Mouse (Mus musculus) forebrain, embryonic 14.5 days (tissue): ENCODE data around the gene Pex7. TPM values are rescaled to one million over a fixed set of nuclear protein-coding genes. Genes with fewer than 3 reads are reported as not detected.

Experiments used
- ATAC-seq: fragments of 200-750 bp; cut with Nextera tagmentation; 2 replicates; pipeline ENCODE4 v1.8.0; 2017; ENCODE audit warnings: mild to moderate bottlenecking, moderate library complexity
- DNase-seq: peaks from one replicate; pipeline ENCODE4 v3.0.0-alpha.2; 2015; ENCODE audit warnings: low spot score
- H3K27ac ChIP-seq: fragments of 300-500 bp; sonication (generic); 2 replicates; pipeline ENCODE4 v1.5.1; 2014; ENCODE audit warnings: low read depth, mild to moderate bottlenecking, control low read depth, low read length, moderate library complexity
- H3K27me3 ChIP-seq: fragments of 300-500 bp; sonication (generic); replicated peaks from 2 replicates; pipeline ENCODE4 v1.6.1; 2014; ENCODE audit warnings: low read length, control low read depth, mixed read lengths; ENCODE audit not compliant: control insufficient read depth, insufficient read depth
- H3K36me3 ChIP-seq: fragments of 300-500 bp; sonication (generic); 2 replicates; pipeline ENCODE4 v1.6.1; 2014; ENCODE audit warnings: low read length, control low read depth; ENCODE audit not compliant: control insufficient read depth, insufficient read depth
- H3K4me1 ChIP-seq: fragments of 300-500 bp; sonication (generic); 2 replicates; pipeline ENCODE4 v1.6.1; 2014; ENCODE audit warnings: antibody characterized with exemption, low read length, control low read depth; ENCODE audit not compliant: control insufficient read depth, insufficient read depth
- H3K4me2 ChIP-seq: fragments of 300-500 bp; sonication (generic); 2 replicates; pipeline ENCODE4 v1.6.1; 2014; ENCODE audit warnings: mild to moderate bottlenecking, control low read depth, low read length
- H3K4me3 ChIP-seq: fragments of 300-500 bp; sonication (generic); 2 replicates; pipeline ENCODE4 v1.5.1; 2014; ENCODE audit warnings: low read depth, low read length, control low read depth
- H3K9ac ChIP-seq: fragments of 300-500 bp; sonication (generic); 2 replicates; pipeline ENCODE4 v1.6.1; 2014; ENCODE audit warnings: mild to moderate bottlenecking, low read length, control low read depth, moderate library complexity
- H3K9me3 ChIP-seq: fragments of 300-500 bp; sonication (generic); replicated peaks from 2 replicates; pipeline ENCODE4 v1.6.1; 2016; ENCODE audit warnings: low read length, control low read depth, mixed read lengths; ENCODE audit not compliant: control insufficient read depth
- WGBS: fragments of 180-500 bp; shearing (Covaris S2); extraction: QIAGEN DNeasy Blood & Tissue Kit; methylation state at CpG from one replicate; pipeline ENCODE4 v1.1.7; 2014; 5-methylcytosine and 5-hydroxymethylcytosine counted together
- polyA plus RNA-seq: library from polyadenylated mRNA; unstranded; fragments of >200 nt; fragmentation: Nextera tagmentation; extraction: Ambion mirVana; gene quantifications from 2 replicates; pipeline ENCODE4 v1.2.1, GENCODE M21; 2014

Pex7 gene
- polyA plus RNA-seq, 1 experiment from 2014 or later, result 29.8 TPM

DNA sequence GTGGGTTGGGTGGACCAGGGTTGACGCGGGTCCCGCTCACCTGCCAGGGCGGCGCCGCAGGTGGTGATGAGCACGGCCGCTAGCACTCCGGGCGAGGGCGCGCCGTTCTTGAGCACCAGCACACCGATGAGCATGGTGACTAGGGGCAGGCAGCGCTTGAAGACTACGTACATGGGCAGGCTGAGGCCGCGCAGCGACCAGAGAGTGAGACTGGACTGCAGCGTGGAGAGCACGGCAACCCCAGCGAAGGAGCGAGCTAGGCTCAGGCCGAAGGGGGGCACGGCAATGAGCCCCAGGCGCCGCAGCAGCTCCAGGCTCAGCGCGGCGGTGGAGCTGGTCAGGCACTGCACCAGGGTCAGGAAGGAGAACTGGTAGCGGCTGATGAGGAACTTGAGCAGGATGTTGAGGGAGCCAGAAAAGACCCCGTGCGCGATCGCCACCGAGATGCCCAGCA, 56.9 kb downstream of the Pex7 start:
- peaks cover 50% of the 10 kb centered on the region for H3K27me3 ChIP-seq
- peak overlapping the region; percentile 56 for H3K4me3 ChIP-seq
- H3K36me3 ChIP-seq, result no peaks in the 10 kb centered on the region
- no peaks in the 10 kb centered on the region for H3K9me3 ChIP-seq
- DNase-seq (peak; percentile 50), ATAC-seq (peak; percentile 52)
- under 1% methylated on average over 36 of the region's 36 CpGs for WGBS
- no peak overlapping the region for H3K27ac ChIP-seq
- H3K4me1 ChIP-seq, result peaks cover 10% of the 10 kb centered on the region
- peak overlapping the region; percentile 59 for H3K9ac ChIP-seq
- H3K4me2 ChIP-seq, result peak overlapping the region; percentile 100

DNA sequence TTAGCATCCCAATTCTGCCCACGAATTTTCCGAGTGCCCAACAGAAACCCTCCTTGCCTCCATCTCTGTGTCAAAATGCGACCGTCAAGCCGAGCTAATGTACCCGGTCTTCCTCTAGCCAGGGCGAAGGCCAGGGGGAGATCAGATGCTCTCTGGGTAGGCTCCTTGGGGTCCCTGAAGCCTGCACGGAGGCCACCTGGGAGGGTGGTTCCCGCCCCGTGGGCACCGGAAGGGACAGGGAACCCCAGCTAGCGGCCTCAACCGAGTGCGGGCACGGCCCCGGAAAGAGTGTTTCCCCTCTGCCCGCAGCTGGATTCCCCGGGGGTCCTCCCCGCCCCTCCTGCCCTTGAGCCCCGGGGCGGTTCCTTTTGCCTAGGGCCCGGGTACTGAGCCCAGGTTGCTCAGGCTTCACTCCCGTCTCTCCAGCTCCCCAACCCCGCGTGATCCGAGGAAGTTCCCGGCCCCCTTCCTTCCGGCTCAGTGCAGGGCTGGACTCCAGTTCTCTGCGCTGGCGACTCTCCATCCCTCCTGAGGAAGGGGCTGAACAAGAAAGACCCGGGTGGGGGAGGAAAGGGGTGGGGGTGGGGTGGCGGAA, 57.6 kb downstream of the Pex7 start:
- Histone ChIP-seq H3K4me2 (peak overlapping the region; percentile 100), H3K36me3 (no peaks in the 10 kb centered on the region), H3K27me3 (peaks cover 50% of the 10 kb centered on the region), H3K27ac (no peak overlapping the region), H3K4me3 (peak overlapping the region; percentile 56), H3K9ac (peak overlapping the region; percentile 59), H3K9me3 (no peaks in the 10 kb centered on the region), H3K4me1 (peaks cover 10% of the 10 kb centered on the region)
- DNase-seq (peak; percentile 24), ATAC-seq (peak; percentile 40)
- 1% methylated on average over 31 of the region's 32 CpGs for WGBS

DNA sequence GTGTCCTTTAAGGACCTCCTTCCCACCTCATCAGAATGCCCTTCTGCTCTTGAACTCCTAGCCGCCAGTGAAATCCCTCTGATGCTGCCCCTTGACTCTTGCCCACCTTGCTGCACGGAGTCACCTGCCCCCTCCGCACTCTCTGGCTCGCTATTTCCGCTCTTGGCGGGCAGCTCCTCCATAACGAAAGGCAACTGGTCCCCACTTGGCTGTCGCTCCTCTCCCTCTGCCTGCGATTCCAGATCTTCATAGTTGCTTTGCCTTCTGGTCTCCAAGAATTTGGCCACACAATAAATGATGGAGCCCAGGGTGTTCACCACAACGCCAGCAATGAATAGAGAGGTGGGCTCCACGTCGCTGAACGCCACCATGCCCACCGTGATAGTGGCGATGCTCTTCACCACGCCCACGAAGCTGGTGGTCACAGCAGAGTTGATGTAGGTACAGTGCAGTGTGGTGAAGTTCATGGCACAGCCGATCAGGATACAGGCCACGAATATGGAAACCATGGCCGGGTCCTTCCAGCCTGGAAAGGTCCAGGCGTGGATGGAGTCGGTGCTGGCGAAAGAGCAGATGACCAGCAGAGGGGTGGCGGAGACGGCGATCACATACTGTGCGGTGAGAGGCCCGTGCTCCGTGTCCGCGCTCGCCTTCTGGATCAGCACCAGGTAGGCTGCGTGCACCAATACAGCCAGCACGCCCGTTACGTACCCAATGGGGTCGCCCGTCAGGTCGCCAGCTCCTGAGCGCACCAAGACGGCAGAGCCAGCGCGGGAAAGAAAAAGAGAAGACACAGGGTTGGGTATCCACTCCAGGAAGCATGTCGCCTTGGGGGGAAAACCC, 58.3 kb downstream of the Pex7 start:
- peak overlapping the region; percentile 100 for H3K4me2 ChIP-seq
- no peaks in the 10 kb centered on the region for H3K36me3 ChIP-seq
- H3K9me3 ChIP-seq, result no peaks in the 10 kb centered on the region
- H3K4me3 ChIP-seq, result peak overlapping the region; percentile 56
- 6% methylated on average over 44 of the region's 44 CpGs for WGBS
- ATAC-seq, result no peak
- H3K27ac ChIP-seq, result no peak overlapping the region
- peaks cover 50% of the 10 kb centered on the region for H3K27me3 ChIP-seq
- H3K9ac ChIP-seq, result peak overlapping the region; percentile 59; the same call in 1 of the 2 replicates
- H3K4me1 ChIP-seq, result peaks cover 10% of the 10 kb centered on the region
- peak; percentile 24 for DNase-seq

DNA sequence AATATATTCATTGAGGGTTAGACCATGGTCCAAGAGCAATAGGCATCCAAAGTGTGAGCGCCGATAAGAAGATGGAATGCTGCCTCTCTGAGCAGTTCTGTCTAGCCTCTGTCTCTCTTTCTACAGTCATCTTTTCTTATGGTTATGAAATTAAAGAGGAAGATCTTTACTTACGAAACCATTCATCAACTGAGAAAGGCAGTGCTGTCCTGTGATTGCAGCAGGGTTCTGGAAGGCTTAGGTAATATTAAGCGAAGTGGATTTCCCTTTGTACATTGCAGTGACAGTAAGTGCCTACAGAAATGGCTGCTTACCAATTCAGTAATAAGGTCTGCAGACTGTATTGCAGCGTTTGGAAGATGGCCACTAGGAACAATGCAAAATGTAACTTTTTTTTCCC, 67.7 kb downstream of the Pex7 start:
- WGBS, result 89% methylated on average over 5 of the region's 5 CpGs
- H3K27me3 ChIP-seq, result no peaks in the 10 kb centered on the region
- no peaks in the 10 kb centered on the region for H3K9me3 ChIP-seq
- no peak overlapping the region for H3K27ac ChIP-seq
- DNase-seq, result no peak
- H3K4me2 ChIP-seq, result no peak overlapping the region
- H3K9ac ChIP-seq, result no peak overlapping the region
- H3K4me1 ChIP-seq, result peaks cover 5% of the 10 kb centered on the region; the same call in 1 of the 2 replicates
- no peaks in the 10 kb centered on the region for H3K36me3 ChIP-seq
- ATAC-seq, result no peak
- no peak overlapping the region for H3K4me3 ChIP-seq

DNA sequence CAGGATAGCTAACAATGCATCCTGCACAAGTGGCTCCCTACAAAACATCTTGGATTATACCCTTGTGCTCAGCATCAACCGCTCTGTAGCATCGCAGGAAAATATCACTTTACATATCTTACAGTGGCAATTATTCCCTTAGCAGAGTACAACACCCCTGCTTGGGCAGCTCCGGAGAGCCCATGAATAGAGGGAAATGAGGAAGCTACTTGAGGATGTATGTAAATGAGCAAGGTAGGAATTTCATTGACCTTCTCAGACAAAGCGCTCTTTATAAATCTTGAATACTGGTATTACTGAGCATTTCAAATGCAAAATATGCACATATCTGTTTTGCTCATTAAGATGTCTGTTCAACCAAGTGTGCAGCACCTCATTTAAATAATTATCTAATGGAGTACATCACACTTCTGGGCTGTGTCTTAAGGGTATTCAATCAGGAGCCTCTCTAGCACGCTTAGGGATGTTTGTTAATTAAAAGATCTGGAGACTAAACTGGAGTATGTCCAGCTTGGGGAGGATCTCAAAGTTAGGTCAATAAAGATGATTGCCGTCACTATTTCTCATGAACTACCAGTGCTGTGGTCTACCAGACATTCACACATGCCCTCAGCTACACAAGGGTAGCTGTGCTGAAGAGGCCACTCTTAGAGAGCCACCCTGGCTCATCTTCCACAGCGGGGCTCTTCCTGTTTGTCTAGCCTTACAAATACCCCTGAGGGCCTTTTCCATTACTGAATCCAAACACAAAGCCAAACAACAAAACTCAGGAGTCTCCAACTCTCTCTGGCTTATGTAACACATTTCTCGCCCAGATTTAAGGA, 71.4 kb downstream of the Pex7 start:
- peak; percentile 73 for ATAC-seq

DNA sequence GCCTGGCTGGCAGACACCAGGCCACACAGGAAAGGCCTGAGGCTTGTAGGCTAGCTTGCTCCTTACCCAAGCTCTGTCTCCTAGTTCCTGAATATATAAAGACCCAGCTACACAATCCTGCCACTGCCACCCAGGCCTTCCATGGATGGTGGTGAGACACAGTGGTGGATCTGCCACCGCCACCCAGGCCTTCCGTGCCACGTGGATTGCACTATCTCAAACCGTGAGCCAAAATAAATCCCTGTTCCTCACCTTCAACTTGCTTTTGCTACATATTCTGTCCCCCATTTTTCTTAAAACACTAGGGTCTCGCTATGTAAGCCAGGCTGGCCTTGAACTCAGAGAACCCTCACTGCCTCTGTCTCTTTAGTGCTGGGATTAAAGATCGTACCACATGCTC, 73.3 kb downstream of the Pex7 start:
- no peak for DNase-seq
- WGBS, result 95% methylated on average over 6 of the region's 6 CpGs
- Histone ChIP-seq H3K4me1 (peaks cover 5% of the 10 kb centered on the region; the same call in 1 of the 2 replicates), H3K4me2 (no peak overlapping the region), H3K9ac (no peak overlapping the region), H3K27ac (no peak overlapping the region), H3K36me3 (no peaks in the 10 kb centered on the region), H3K27me3 (no peaks in the 10 kb centered on the region), H3K9me3 (no peaks in the 10 kb centered on the region), H3K4me3 (no peak overlapping the region)
- ATAC-seq, result no peak

More for the DNA sequence above, 71.4 kb downstream of the Pex7 start:
- H3K9me3 ChIP-seq, result no peaks in the 10 kb centered on the region
- 33% methylated on average over 8 of the region's 8 CpGs for WGBS
- no peak overlapping the region for H3K4me3 ChIP-seq
- peak; percentile 42 for DNase-seq
- no peak overlapping the region for H3K4me2 ChIP-seq
- no peak overlapping the region for H3K27ac ChIP-seq
- no peaks in the 10 kb centered on the region for H3K27me3 ChIP-seq
- H3K9ac ChIP-seq, result no peak overlapping the region
- H3K36me3 ChIP-seq, result no peaks in the 10 kb centered on the region
- peaks cover 5% of the 10 kb centered on the region; the same call in 1 of the 2 replicates for H3K4me1 ChIP-seq

DNA sequence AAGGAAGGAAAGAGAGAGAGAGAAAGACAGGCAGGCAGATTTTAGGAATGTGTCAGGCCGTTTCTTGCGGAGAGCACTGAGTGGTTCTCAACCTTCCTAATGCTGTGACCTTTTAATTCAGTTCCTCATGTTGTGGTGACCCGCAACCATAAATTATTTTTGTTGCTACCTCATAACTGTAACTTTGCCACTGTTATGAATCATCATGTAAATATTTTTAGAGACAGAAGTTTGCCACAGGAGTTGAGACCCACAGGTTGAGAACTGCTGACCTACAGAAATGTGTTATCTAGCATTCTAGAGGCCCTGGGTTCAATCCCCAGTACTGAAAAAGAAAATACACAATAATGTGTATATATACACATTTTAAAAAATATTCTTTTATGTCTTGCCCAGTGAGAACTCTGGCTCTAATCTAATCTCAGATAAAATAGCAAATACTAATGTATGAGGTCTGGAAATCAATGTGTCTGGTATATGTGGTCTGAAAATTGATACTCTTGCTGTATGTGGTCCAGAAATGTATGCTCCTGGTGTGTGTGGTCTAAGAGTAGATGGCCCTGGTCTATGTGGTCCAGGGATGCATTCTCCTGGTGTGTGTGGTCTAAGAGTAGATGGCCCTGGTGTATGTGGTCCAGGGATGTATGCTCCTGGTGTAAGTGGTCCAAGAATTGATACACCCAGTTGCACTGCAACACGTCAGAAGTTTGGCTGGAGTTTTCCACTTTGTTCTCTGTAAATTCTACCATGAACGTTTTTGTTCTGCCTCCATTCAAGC, 76.2 kb downstream of the Pex7 start:
- no peaks in the 10 kb centered on the region for H3K27me3 ChIP-seq
- no peaks in the 10 kb centered on the region for H3K9me3 ChIP-seq
- 91% methylated on average over 5 of the region's 5 CpGs for WGBS
- no peak for DNase-seq
- ATAC-seq, result no peak
- peaks cover 5% of the 10 kb centered on the region; the same call in 1 of the 2 replicates for H3K4me1 ChIP-seq
- H3K36me3 ChIP-seq, result no peaks in the 10 kb centered on the region
- H3K27ac ChIP-seq, result no peak overlapping the region
- H3K9ac ChIP-seq, result no peak overlapping the region
- H3K4me3 ChIP-seq, result no peak overlapping the region
- no peak overlapping the region for H3K4me2 ChIP-seq

DNA sequence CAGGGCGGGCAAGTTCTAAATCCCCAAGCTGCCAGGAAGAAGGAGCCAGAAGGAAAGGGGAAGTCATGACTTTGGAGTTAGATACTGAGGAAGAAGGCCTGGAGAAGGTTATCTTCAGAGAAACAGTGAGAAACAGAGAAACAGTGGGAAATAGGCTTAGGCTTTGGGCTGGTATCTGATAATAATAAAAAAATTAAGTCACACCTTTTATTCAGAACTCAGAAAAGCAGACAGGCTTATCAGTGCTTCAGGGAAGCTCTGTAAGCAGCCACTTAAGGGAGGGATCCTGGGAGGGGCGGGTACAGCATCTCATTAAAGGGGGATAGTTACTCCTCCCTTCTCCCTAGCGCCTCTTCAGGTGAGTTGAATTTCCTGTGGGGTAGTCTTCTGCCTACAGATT, 86.5 kb downstream of the Pex7 start:
- H3K9me3 ChIP-seq, result no peaks in the 10 kb centered on the region
- H3K27me3 ChIP-seq, result no peaks in the 10 kb centered on the region
- 0 out of 2 replicates have a peak, but pooled peaks cover 5% of the 10 kb centered on the region for H3K4me1 ChIP-seq
- no peaks in the 10 kb centered on the region for H3K36me3 ChIP-seq
- H3K9ac ChIP-seq, result no peak overlapping the region
- ATAC-seq (no peak), DNase-seq (no peak)
- H3K27ac ChIP-seq, result no peak overlapping the region
- H3K4me3 ChIP-seq, result no peak overlapping the region
- 59% methylated on average over 3 of the region's 3 CpGs for WGBS
- no peak overlapping the region for H3K4me2 ChIP-seq
